Mouse (Mus musculus) forebrain, postnatal 0 days (tissue): ENCODE data around the gene Herpud1. TPM values are rescaled to one million over a fixed set of nuclear protein-coding genes. Genes with fewer than 3 reads are reported as not detected.

Experiments
- ATAC-seq: fragments of 200-750 bp; cut with Nextera tagmentation; 2 replicates; pipeline ENCODE4 v1.8.0; 2017; ENCODE audit warnings: mild to moderate bottlenecking, moderate library complexity
- DNase-seq: peaks from one replicate; pipeline ENCODE4 v3.0.0-alpha.2; 2015
- H3K27ac ChIP-seq: fragments of 300-500 bp; sonication (generic); 2 replicates; pipeline ENCODE4 v1.5.1; 2014; ENCODE audit warnings: low read depth, mild to moderate bottlenecking, antibody characterized with exemption, low read length, moderate library complexity, mixed read lengths
- H3K27me3 ChIP-seq: fragments of 300-500 bp; sonication (generic); 2 replicates; pipeline ENCODE4 v1.6.1; 2014; ENCODE audit warnings: mild to moderate bottlenecking, low read length, mixed read lengths; ENCODE audit not compliant: insufficient read depth
- H3K36me3 ChIP-seq: fragments of 300-500 bp; sonication (generic); 2 replicates; pipeline ENCODE4 v1.6.1; 2014; ENCODE audit warnings: mild to moderate bottlenecking, moderate library complexity; ENCODE audit not compliant: insufficient read depth
- H3K4me1 ChIP-seq: fragments of 300-500 bp; sonication (generic); 2 replicates; pipeline ENCODE4 v1.6.1; 2014; ENCODE audit warnings: antibody characterized with exemption; ENCODE audit not compliant: insufficient read depth
- H3K4me2 ChIP-seq: fragments of 300-500 bp; sonication (generic); 2 replicates; pipeline ENCODE4 v1.6.1; 2014; ENCODE audit warnings: low read depth, mild to moderate bottlenecking, moderate library complexity
- H3K4me3 ChIP-seq: fragments of 300-500 bp; sonication (generic); 2 replicates; pipeline ENCODE4 v1.5.1; 2014; ENCODE audit warnings: low read depth, low read length, mixed read lengths
- H3K9ac ChIP-seq: fragments of 300-500 bp; sonication (generic); 2 replicates; pipeline ENCODE4 v1.6.1; 2014; ENCODE audit warnings: mild to moderate bottlenecking
- H3K9me3 ChIP-seq: fragments of 300-500 bp; sonication (generic); 2 replicates; pipeline ENCODE4 v1.6.1; 2016; ENCODE audit warnings: low read length
- CTCF ChIP-seq: sonication (generic); IDR thresholded peaks from 2 replicates; pipeline ENCODE4 v1.5.1; 2016; ENCODE audit warnings: antibody characterized with exemption, control low read depth, low read depth
- WGBS: fragments of 180-500 bp; shearing (Covaris S2); extraction: QIAGEN DNeasy Blood & Tissue Kit; methylation state at CpG from one replicate; pipeline ENCODE4 v1.1.7; 2014; 5-methylcytosine and 5-hydroxymethylcytosine counted together
- polyA plus RNA-seq: library from polyadenylated mRNA; unstranded; fragments of >200 nt; fragmentation: Nextera tagmentation; extraction: Ambion mirVana; gene quantifications from 2 replicates; pipeline ENCODE4 v1.2.1, GENCODE M21; 2015
- total RNA-seq: library from RNA; depleted of rRNA; stranded (reverse); fragments of >200 nt; gene quantifications from 2 replicates; pipeline ENCODE4 v1.2.3, GENCODE M21; 2014

Gene Herpud1
- total and polyA plus RNA-seq, 2 experiments from 2014 or later: 63.4 to 79.7 TPM

- no peaks in the 10 kb centered on the region for H3K27me3 ChIP-seq
- no peak overlapping the region for H3K9ac ChIP-seq
- H3K4me2 ChIP-seq: no peak overlapping the region
- H3K27ac ChIP-seq: no peak overlapping the region
- no peaks in the 10 kb centered on the region for H3K4me1 ChIP-seq
- no peaks in the 10 kb centered on the region for H3K9me3 ChIP-seq
- WGBS: 65% methylated on average over 8 of the region's 8 CpGs
- no peak overlapping the region for H3K4me3 ChIP-seq
- DNase-seq (no peak), ATAC-seq (no peak)
- no peak for TF ChIP-seq CTCF
- no peaks in the 10 kb centered on the region for H3K36me3 ChIP-seq
Observed at GRCm38 (mm10) chr8:94408443-94409080, 22.3 kb downstream of the Herpud1 start.

- Histone ChIP-seq H3K27me3 (no peaks in the 10 kb centered on the region), H3K4me1 (no peaks in the 10 kb centered on the region), H3K9me3 (no peaks in the 10 kb centered on the region), H3K4me2 (no peak overlapping the region), H3K9ac (no peak overlapping the region), H3K27ac (no peak overlapping the region), H3K36me3 (no peaks in the 10 kb centered on the region), H3K4me3 (no peak overlapping the region)
- 90% methylated on average over 7 of the region's 7 CpGs for WGBS
- ATAC-seq (no peak), DNase-seq (no peak)
- TF ChIP-seq CTCF: no peak
Observed at GRCm38 (mm10) chr8:94409523-94409922, 23.3 kb downstream of the Herpud1 start.

- no peaks in the 10 kb centered on the region for H3K9me3 ChIP-seq
- DNase-seq (no peak), ATAC-seq (no peak)
- no peak overlapping the region for H3K4me2 ChIP-seq
- H3K4me3 ChIP-seq: no peak overlapping the region
- H3K36me3 ChIP-seq: no peaks in the 10 kb centered on the region
- no peak for TF ChIP-seq CTCF
- H3K27ac ChIP-seq: no peak overlapping the region
- H3K9ac ChIP-seq: no peak overlapping the region
- H3K27me3 ChIP-seq: no peaks in the 10 kb centered on the region
- H3K4me1 ChIP-seq: no peaks in the 10 kb centered on the region
- WGBS: 88% methylated on average over 6 of the region's 6 CpGs
Observed at GRCm38 (mm10) chr8:94412518-94412917, 26.3 kb downstream of the Herpud1 start.

- TF ChIP-seq CTCF: no peak
- Histone ChIP-seq H3K4me1 (no peaks in the 10 kb centered on the region), H3K4me2 (no peak overlapping the region), H3K9me3 (no peaks in the 10 kb centered on the region), H3K9ac (no peak overlapping the region), H3K27me3 (no peaks in the 10 kb centered on the region), H3K27ac (no peak overlapping the region), H3K36me3 (no peaks in the 10 kb centered on the region), H3K4me3 (no peak overlapping the region)
- ATAC-seq (no peak), DNase-seq (no peak)
- 83% methylated on average over 6 of the region's 6 CpGs for WGBS
Observed at GRCm38 (mm10) chr8:94413509-94413908, 27.3 kb downstream of the Herpud1 start.

- no peak overlapping the region for H3K27ac ChIP-seq
- WGBS: 81% methylated on average over 2 of the region's 2 CpGs
Observed at GRCm38 (mm10) chr8:94415218-94415617, 29.0 kb downstream of the Herpud1 start.

GRCm38 (mm10) chr8:94418017-94418416 lies 31.8 kb downstream of the Herpud1 start:
- WGBS: 82% methylated on average over 9 of the region's 9 CpGs
- H3K27ac ChIP-seq: no peak overlapping the region
- ATAC-seq (no peak), DNase-seq (no peak)
- no peaks in the 10 kb centered on the region for H3K36me3 ChIP-seq
- H3K9me3 ChIP-seq: no peaks in the 10 kb centered on the region
- H3K4me3 ChIP-seq: no peak overlapping the region
- H3K9ac ChIP-seq: no peak overlapping the region
- no peaks in the 10 kb centered on the region for H3K27me3 ChIP-seq
- H3K4me2 ChIP-seq: no peak overlapping the region
- no peak for TF ChIP-seq CTCF
- H3K4me1 ChIP-seq: no peaks in the 10 kb centered on the region

More at GRCm38 (mm10) chr8:94415218-94415617, 29.0 kb downstream of the Herpud1 start:
- no peaks in the 10 kb centered on the region for H3K36me3 ChIP-seq
- TF ChIP-seq CTCF: no peak
- no peaks in the 10 kb centered on the region for H3K9me3 ChIP-seq
- H3K4me2 ChIP-seq: no peak overlapping the region
- no peaks in the 10 kb centered on the region for H3K27me3 ChIP-seq
- DNase-seq: no peak
- ATAC-seq: no peak
- H3K4me3 ChIP-seq: no peak overlapping the region
- no peaks in the 10 kb centered on the region for H3K4me1 ChIP-seq
- H3K9ac ChIP-seq: no peak overlapping the region

- Histone ChIP-seq H3K27me3 (no peaks in the 10 kb centered on the region), H3K36me3 (no peaks in the 10 kb centered on the region), H3K4me3 (no peak overlapping the region), H3K4me2 (no peak overlapping the region), H3K27ac (no peak overlapping the region), H3K9ac (no peak overlapping the region), H3K4me1 (no peaks in the 10 kb centered on the region), H3K9me3 (no peaks in the 10 kb centered on the region)
- TF ChIP-seq CTCF: no peak
- no peak for DNase-seq
- 88% methylated on average over 4 of the region's 4 CpGs for WGBS
- no peak for ATAC-seq
Observed at GRCm38 (mm10) chr8:94422270-94422669, 36.0 kb downstream of the Herpud1 start.
